Mouse (Mus musculus) heart, embryonic 10.5 days (tissue): ENCODE data around the gene Tbc1d13. TPM values are rescaled to one million over a fixed set of nuclear protein-coding genes. Genes with fewer than 3 reads are reported as not detected.
"Not testable (repeated sequence)": the region's sequence is repeated elsewhere in the genome, so short reads cannot be mapped to it uniquely, and the experiment has no call there.

ENCODE experiments used
- DNase-seq: peaks from one replicate; pipeline ENCODE4 v3.0.0-alpha.2; 2017; ENCODE audit warnings: low spot score
- H3K27ac ChIP-seq: fragments of 300-500 bp; sonication (generic); 2 replicates; pipeline ENCODE4 v1.5.1; 2016; ENCODE audit warnings: mild to moderate bottlenecking
- H3K27me3 ChIP-seq: fragments of 300-500 bp; sonication (generic); 2 replicates; pipeline ENCODE4 v1.6.1; 2016; ENCODE audit warnings: mild to moderate bottlenecking; ENCODE audit not compliant: poor library complexity, insufficient read depth, severe bottlenecking
- H3K36me3 ChIP-seq: fragments of 300-500 bp; sonication (generic); 2 replicates; pipeline ENCODE4 v1.6.1; 2016; ENCODE audit warnings: mild to moderate bottlenecking, moderate library complexity
- H3K4me1 ChIP-seq: fragments of 300-500 bp; sonication (generic); 2 replicates; pipeline ENCODE4 v1.6.1; 2016; ENCODE audit warnings: mild to moderate bottlenecking
- H3K4me3 ChIP-seq: fragments of 300-500 bp; sonication (generic); 2 replicates; pipeline ENCODE4 v1.5.1; 2016; ENCODE audit warnings: mild to moderate bottlenecking, moderate library complexity
- H3K9me3 ChIP-seq: fragments of 300-500 bp; sonication (generic); 2 replicates; pipeline ENCODE4 v1.6.1; 2016; ENCODE audit warnings: mild to moderate bottlenecking, moderate library complexity
- WGBS: fragments of 180-500 bp; shearing (Covaris S2); methylation state at CpG from one replicate; pipeline ENCODE4 v1.1.7; 2016; 5-methylcytosine and 5-hydroxymethylcytosine counted together
- polyA plus RNA-seq: library from polyadenylated mRNA; unstranded; fragments of >200 nt; fragmentation: Nextera tagmentation; extraction: Ambion mirVana; gene quantifications from 2 replicates; pipeline ENCODE4 v1.2.1, GENCODE M21; 2016

Gene Tbc1d13
- polyA plus RNA-seq, 1 experiment from 2014 or later: 6.8 TPM

DNA sequence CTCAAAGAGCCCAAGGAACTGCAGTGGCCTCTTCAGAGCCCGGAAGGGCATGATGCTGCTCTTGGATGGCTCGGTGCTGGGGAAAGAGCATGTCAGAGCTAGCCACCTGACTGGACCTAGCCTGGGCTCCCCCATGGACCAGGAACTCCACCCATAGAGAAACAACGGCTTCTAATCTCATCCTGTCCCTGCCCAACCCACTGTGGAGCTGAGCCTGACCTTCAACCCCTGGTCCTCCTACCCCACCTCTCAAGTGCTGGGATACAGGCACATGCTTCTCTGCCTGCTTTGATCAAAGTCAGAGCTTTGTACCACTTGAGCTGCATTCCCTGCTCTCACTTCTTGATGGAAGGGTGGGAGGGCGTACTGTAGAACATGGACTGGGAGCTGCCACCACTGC, 25.3 kb upstream of the Tbc1d13 start:
- H3K36me3 ChIP-seq: peaks cover 87% of the 10 kb centered on the region
- no peak for DNase-seq
- 68% methylated on average over 4 of the region's 4 CpGs for WGBS

DNA sequence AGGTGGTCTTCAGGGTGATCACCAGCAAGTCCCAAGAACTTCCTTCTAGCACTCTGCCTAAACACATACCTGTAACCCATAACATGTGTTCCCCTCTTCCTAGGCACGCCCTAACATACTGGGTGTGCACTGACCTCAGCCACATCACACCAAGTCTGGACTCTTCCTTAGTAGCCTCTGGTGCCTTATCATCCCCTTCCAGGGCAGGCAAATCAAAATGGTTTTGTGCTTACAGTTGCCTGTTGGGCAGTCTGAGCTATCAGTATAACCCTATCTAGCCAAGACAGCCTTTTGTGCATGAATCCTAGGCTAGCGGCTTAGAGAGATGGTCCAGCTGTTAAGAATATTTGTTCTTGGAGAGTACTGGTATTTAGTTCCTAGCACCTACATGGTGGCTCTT, 22.0 kb upstream of the Tbc1d13 start:
- Histone ChIP-seq H3K36me3 (peaks cover 63% of the 10 kb centered on the region), H3K27me3 (no peaks in the 10 kb centered on the region), H3K9me3 (no peaks in the 10 kb centered on the region), H3K4me3 (no peak overlapping the region), H3K4me1 (peaks cover 11% of the 10 kb centered on the region; the same call in 1 of the 2 replicates), H3K27ac (no peak overlapping the region)
- WGBS: 80% methylated on average over 2 of the region's 2 CpGs
- no peak for DNase-seq

More for the DNA sequence above, 25.3 kb upstream of the Tbc1d13 start:
- Histone ChIP-seq H3K27ac (no peak overlapping the region), H3K4me3 (no peak overlapping the region), H3K9me3 (no peaks in the 10 kb centered on the region), H3K27me3 (no peaks in the 10 kb centered on the region), H3K4me1 (peaks cover 11% of the 10 kb centered on the region; the same call in 1 of the 2 replicates)

DNA sequence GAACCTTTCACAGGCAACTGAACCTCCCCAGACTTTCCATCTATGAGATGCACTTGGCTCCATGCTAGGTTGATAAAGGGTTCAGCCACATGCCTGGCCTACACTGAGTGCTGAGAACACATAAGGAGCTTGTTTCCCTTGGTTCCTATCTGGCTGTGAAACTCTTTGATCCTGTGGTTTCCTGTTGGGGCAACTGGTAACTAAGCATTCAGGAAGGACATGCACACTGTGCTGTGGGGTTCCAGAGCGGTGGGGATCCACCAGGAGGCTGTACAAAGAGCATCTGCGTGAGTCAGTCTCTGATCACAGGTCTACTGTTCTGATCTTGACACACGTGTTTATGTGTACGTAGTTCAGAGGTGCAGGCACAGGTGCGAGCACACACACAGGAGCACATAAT, 21.0 kb upstream of the Tbc1d13 start:
- DNase-seq: no peak
- no peak overlapping the region for H3K4me3 ChIP-seq
- peaks cover 54% of the 10 kb centered on the region for H3K36me3 ChIP-seq
- WGBS: 86% methylated on average over 5 of the region's 5 CpGs
- H3K27ac ChIP-seq: no peak overlapping the region
- no peaks in the 10 kb centered on the region for H3K27me3 ChIP-seq
- H3K9me3 ChIP-seq: no peaks in the 10 kb centered on the region
- H3K4me1 ChIP-seq: peaks cover 11% of the 10 kb centered on the region; the same call in 1 of the 2 replicates

DNA sequence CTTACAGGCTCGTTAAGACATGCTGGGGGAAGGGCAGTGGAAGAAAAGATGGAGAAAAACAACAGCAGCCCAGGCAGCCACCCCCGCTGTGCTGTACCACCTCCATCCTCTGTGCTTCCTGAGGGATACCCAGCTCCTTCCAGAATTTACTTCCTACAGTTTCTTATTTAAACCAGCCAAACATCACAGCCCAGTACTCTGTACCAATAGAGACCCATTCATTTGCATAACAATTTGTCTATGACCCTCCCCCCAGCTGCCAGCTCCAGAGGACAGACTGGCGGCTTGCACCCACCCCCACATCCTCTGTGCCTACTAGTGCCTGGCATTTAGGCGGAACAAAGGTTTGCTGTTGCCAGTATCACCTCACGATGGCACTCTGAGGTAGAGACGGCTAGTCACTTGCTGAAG, 13.9 kb upstream of the Tbc1d13 start:
- Histone ChIP-seq H3K4me1 (peaks cover 25% of the 10 kb centered on the region), H3K4me3 (no peak overlapping the region), H3K27ac (no peak overlapping the region), H3K36me3 (0 out of 2 replicates have a peak, but pooled peaks cover 9% of the 10 kb centered on the region), H3K9me3 (no peaks in the 10 kb centered on the region), H3K27me3 (no peaks in the 10 kb centered on the region)
- 42% methylated on average over 6 of the region's 6 CpGs for whole genome bisulfite sequencing
- DNase-seq: no peak

DNA sequence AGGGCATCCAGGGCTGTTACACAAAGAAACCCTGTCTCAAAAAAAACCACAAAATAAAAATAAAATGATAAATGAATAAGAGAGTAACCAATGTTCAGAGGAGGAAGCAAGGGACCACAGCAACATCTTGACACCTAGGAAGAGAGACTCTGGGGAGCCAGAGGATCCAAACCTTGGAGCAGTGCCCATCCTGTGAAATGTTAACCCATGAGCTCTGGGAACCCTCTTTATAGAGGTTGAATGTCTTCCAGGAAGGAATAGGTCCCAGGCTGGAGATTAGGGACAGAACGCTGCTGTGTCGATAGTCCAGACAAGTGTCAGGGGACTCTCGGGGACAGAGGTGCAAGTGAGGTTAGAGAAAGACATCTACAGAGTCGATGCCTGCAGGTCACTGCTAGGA, 13.3 kb upstream of the Tbc1d13 start:
- H3K36me3 ChIP-seq: 0 out of 2 replicates have a peak, but pooled peaks cover 9% of the 10 kb centered on the region
- H3K4me3 ChIP-seq: no peak overlapping the region
- H3K4me1 ChIP-seq: peaks cover 29% of the 10 kb centered on the region
- H3K27ac ChIP-seq: no peak overlapping the region
- 84% methylated on average over 4 of the region's 4 CpGs for WGBS
- DNase-seq: no peak
- H3K9me3 ChIP-seq: no peaks in the 10 kb centered on the region
- no peaks in the 10 kb centered on the region for H3K27me3 ChIP-seq

DNA sequence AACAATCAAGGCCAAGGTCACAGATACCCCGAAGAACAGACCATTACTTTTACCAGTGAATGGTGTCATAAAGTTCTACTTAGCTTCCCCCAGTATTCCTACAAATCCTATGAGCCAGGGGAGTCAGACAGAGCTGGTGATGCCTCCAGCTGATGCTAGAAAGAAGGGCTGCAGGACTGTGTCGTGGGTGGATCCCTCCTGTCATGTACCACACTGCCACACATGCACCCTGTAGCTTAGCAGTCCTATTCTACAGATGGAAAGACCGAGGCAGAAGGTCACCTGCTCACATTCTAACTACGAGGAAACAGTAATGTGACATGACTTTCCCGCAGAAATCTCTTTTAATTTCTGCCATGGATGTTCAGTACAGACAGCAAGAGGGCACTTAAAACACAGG, 10.8 kb upstream of the Tbc1d13 start:
- Histone ChIP-seq H3K9me3 (no peaks in the 10 kb centered on the region), H3K27ac (no peak overlapping the region), H3K4me3 (no peak overlapping the region), H3K27me3 (no peaks in the 10 kb centered on the region), H3K4me1 (peaks cover 29% of the 10 kb centered on the region), H3K36me3 (0 out of 2 replicates have a peak, but pooled peaks cover 9% of the 10 kb centered on the region)
- 85% methylated on average over 5 of the region's 5 CpGs for WGBS
- no peak for DNase-seq

DNA sequence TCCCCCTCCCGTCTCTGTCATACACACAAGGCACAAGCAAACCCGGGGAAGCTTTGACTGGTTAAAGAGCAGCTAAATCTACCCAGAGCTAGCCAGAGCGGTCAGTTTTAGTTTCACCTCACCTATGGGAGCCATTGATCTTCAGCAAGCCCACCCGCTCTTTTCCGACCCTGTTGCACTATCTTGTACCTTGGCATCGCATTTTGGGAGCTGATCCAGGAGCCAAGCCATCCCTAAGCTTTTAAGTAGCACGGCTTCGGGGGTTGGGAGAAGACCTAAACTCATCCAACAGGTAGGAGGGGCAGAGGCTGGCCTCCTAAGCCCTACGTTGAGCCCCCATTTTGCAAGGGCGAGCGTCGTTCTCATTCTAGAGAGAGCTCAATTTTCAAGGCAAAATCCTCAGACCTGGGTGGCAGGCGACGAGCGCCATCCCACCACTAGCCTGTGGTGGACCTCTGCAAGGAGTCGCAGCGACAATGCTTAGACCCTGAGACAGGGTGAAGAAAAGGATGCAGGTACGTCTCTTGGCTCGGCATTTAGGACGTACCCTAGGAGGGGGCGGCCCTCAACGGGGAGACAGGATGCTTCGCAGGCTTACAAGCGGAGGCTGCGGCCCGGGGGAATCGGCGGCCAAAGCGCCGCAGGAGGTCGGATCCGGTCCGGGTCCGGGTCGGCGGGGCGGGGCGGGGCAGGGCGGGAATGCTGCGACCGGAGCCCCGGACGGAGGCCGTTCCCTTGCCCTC, 9.6 kb upstream of the Tbc1d13 start:
- no peaks in the 10 kb centered on the region for H3K27me3 ChIP-seq
- 1% methylated on average over 44 of the region's 44 CpGs for WGBS
- DNase-seq: no peak
- H3K27ac ChIP-seq: peak overlapping the region; percentile 97
- peaks cover 28% of the 10 kb centered on the region for H3K4me1 ChIP-seq
- no peaks in the 10 kb centered on the region for H3K9me3 ChIP-seq
- H3K36me3 ChIP-seq: 0 out of 2 replicates have a peak, but pooled peaks cover 8% of the 10 kb centered on the region
- peak overlapping the region; percentile 92 for H3K4me3 ChIP-seq

DNA sequence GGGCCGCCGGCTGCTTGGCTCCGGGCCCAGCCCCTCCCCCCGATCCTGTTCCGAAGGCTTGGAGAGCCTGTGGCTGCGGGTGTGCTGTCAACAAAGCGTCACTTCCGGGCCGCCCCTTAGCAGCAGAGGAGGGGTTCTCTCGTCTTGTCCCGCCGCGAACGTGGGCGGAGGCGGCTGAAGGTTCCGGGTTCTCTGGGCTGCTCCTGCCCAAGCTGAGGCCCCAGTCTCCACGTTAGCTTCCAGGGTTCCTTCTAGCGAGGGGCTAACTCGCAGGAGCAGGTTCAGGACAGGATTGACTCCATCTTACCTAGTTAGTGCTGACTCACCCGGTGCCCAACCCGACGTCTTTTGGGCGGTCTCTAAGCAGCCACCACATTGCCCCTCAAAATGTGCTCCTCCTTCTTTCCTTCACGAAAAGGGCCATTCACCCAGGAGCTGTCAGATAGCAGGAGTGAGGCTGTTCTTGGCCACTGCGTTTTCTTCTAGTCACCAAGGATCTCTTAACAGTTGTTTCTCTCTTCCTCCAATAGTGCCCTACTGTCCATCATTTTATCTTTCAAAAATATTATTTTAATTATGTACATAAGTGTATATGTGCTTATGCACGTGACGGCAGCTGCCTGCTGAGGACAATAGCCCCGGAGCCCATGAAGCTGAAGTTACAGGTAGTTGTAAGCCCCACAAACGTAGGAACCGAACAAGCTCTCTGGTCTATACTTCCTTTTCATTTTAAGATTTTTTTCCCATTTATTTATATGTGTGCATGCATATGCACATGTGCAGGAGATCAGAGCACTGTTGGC, 8.9 kb upstream of the Tbc1d13 start, which contains the start of gene Zer1:
Zer1 (minus strand) TSS at position 114 of the 803 bp plus-strand sequence.
- Histone ChIP-seq H3K9me3 (no peaks in the 10 kb centered on the region), H3K4me3 (peak within 1 kb of the TSS; percentile 92), H3K27ac (peak within 1 kb of the TSS; percentile 97), H3K27me3 (no peaks in the 10 kb centered on the region), H3K4me1 (peaks cover 20% of the 10 kb centered on the region), H3K36me3 (0 out of 2 replicates have a peak, but pooled peaks cover 4% of the 10 kb centered on the region)
- 11% methylated on average over 31 of the region's 31 CpGs for WGBS
- peak; percentile 98 for DNase-seq

DNA sequence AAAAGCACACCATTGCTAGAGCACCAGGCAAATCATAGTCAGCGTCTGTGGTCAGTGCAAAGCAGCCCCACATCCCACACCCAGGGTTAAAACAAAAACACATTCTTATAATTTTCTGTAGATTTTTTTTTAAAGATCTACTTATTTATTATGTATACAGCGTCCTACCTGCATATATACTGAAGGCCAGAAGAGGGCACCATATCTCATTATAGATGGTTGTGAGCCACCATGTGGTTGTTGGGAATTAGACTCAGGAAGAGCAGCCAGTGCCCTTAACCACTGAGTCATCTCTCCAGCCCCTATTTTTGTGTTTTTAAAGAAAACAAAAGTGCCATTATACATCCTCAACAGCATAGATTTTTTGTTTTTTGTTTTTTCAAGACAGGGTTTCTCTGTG, 4.8 kb upstream of the Tbc1d13 start:
- Histone ChIP-seq H3K27me3 (no peaks in the 10 kb centered on the region), H3K36me3 (no peaks in the 10 kb centered on the region), H3K27ac (no peak overlapping the region), H3K4me1 (peaks cover 13% of the 10 kb centered on the region), H3K4me3 (no peak overlapping the region), H3K9me3 (no peaks in the 10 kb centered on the region)
- 28% methylated on average over 2 of the region's 2 CpGs for WGBS
- DNase-seq: no peak

DNA sequence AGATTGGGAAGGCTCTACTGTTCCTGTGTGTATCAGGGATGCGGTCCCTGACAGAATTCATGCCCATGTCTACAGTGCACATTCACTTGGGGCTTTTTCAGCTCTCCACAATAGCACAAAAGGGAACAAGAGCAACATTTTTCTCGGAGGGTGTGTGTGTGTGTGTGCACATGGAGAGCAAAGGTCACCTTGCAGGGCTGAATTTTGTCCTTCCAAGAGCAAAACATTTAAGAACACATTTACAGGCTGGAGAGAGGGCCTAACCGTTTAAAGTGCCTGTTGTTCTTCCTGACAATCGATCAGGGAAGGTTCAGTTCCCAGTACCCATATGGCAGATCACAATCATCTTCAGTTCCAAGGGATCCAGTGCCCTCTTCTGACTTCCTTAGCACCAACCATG, 3.4 kb upstream of the Tbc1d13 start:
- Histone ChIP-seq H3K9me3 (no peaks in the 10 kb centered on the region), H3K36me3 (peaks cover under 1% of the 10 kb centered on the region; the same call in 1 of the 2 replicates), H3K27ac (no peak overlapping the region), H3K27me3 (no peaks in the 10 kb centered on the region), H3K4me1 (peaks cover 21% of the 10 kb centered on the region), H3K4me3 (no peak overlapping the region)
- WGBS: 79% methylated on average over 4 of the region's 4 CpGs
- no peak for DNase-seq

DNA sequence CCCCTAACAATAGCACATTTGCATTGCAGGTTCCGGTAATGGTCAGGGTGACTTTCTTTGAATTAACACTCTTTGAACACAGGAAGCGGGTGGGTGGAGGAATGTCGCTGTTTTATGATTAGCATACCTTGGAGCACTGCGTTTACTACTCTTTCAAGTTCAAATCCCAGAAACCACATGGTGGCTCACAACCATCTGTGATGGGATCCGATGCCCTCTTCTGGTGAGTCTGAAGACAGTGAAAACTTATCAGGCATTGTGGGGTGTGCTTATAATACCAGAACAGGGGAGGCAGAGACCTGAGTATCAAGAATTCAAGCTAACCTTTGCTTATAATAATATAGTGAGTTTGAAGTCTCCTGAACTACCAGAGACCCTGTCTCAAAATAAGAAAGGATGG, 2.3 kb upstream of the Tbc1d13 start:
- not testable (repeated sequence) for H3K9me3 ChIP-seq, DNase-seq
- WGBS: 67% methylated on average over 5 of the region's 5 CpGs

DNA sequence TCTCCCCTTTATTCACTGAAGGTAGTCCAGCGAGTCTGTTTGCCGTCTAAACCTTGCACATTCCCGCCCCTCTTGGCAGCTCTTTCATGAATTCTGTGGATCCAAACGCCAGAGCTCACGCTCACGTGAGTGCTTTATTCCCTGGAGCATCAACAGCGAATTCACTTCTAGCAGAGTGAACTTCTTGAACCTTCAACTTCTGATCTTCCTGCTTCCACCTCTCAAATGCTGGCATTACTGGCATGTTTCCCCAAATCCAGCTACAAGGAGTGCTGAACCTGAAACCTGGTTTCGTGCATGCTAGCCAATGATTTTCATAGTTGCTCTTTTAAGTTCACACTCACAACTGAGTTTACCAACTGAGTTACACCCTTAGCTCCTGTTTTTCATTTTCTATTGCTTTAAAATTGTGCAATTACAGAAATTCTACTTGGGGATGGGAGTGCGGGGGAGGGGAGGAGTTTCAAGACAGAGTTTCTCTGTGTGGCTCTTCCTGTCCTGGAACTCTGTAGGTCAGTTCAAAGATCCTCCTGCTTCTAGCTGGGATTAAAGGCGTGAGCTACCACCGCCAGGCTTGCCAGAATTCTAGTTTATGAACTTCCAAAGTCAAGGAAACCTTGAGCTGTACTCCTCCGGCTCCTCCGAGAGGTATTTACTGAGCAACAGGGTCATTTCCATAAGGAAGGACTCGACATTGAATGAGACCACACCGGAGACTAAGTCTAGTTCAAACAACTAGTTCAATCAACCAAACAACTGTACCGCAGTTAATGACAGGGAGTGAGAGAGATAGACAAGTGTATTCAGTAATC, 539 bp upstream of the Tbc1d13 start:
- WGBS: 23% methylated on average over 16 of the region's 16 CpGs
- DNase-seq: no peak
- peaks cover 28% of the 10 kb centered on the region for H3K36me3 ChIP-seq

More for the DNA sequence above, 2.3 kb upstream of the Tbc1d13 start:
- H3K4me1 ChIP-seq: peaks cover 24% of the 10 kb centered on the region
- peaks cover 11% of the 10 kb centered on the region for H3K36me3 ChIP-seq
- H3K27me3 ChIP-seq, H3K27ac ChIP-seq, H3K4me3 ChIP-seq: not testable (repeated sequence)

More for the DNA sequence above, 539 bp upstream of the Tbc1d13 start:
- peak overlapping the region; percentile 88 for H3K4me3 ChIP-seq
- no peaks in the 10 kb centered on the region for H3K27me3 ChIP-seq
- H3K9me3 ChIP-seq: no peaks in the 10 kb centered on the region
- H3K27ac ChIP-seq: peak overlapping the region; percentile 92
- H3K4me1 ChIP-seq: peaks cover 24% of the 10 kb centered on the region
